Mouse (Mus musculus): ENCODE results near the gene Ttc25.

- TF ChIP-seq EP300 (optimal IDR thresholded peaks at IDR 0.05) (no peak), CTCF (IDR thresholded peaks at IDR 0.05; ENCODE audit: low read depth) (no peak)
Observed at GRCm38 (mm10) chr11:100609997-100610680, 64.7 kb downstream of the Ttc25 start.

Measured in stomach, postnatal 0 days (tissue).